Mouse (Mus musculus) CH12.LX (cell line): Measurements from ENCODE around the gene Nup188. TPM values are rescaled to one million over a fixed set of nuclear protein-coding genes. Genes with fewer than 3 reads are reported as not detected.

Source experiments
- DNase-seq: peaks from one replicate; pipeline ENCODE4 v3.0.0-alpha.2; 2013; ENCODE audit errors: extremely low read depth
- H3K27ac ChIP-seq: 2 replicates; pipeline ENCODE4 v1.5.1; 2012; ENCODE audit warnings: low read depth, mild to moderate bottlenecking, control low read depth, moderate library complexity; ENCODE audit not compliant: insufficient read depth
- H3K27me3 ChIP-seq: replicated peaks from 2 replicates; pipeline ENCODE3; 2012; ENCODE audit warnings: inconsistent platforms
- H3K36me3 ChIP-seq, 2 experiments: replicated peaks in 1 of 2; 2 replicates each; pipeline versions ENCODE3 to v1.6.1; 2012; ENCODE audit warnings: inconsistent platforms in 1 of 2, low read length in 1 of 2, mild to moderate bottlenecking in 1 of 2, mixed read lengths in 1 of 2, moderate library complexity in 1 of 2; ENCODE audit not compliant: control insufficient read depth in 1 of 2, insufficient read depth in 1 of 2
- H3K4me1 ChIP-seq, 2 experiments: 2 replicates each; pipeline ENCODE4 v1.6.1; 2012; ENCODE audit warnings: inconsistent platforms in 1 of 2, moderate library complexity in 1 of 2; ENCODE audit not compliant: insufficient read depth in 2 of 2, control insufficient read depth in 1 of 2
- H3K4me2 ChIP-seq: 2 replicates; pipeline ENCODE4 v1.6.1; 2012; ENCODE audit warnings: low read depth, mild to moderate bottlenecking, control low read depth; ENCODE audit not compliant: poor library complexity, insufficient read depth, severe bottlenecking
- H3K4me3 ChIP-seq, 3 experiments: fragments of 150-350 bp in 1 of 3; sonication (generic) in 1 of 3; replicated peaks in 1 of 3; 2 replicates each; pipeline versions ENCODE3 to v1.5.1; 2011 to 2012; ENCODE audit warnings: low read depth in 2 of 3, low read length in 2 of 3, mild to moderate bottlenecking in 2 of 3, moderate library complexity in 2 of 3, control low read depth in 1 of 3, improper control_type of control experiment in 1 of 3, inconsistent platforms in 1 of 3, mixed read lengths in 1 of 3; ENCODE audit not compliant: poor library complexity in 1 of 3
- H3K79me2 ChIP-seq: replicated peaks from 2 replicates; pipeline ENCODE4 v1.6.1; 2012; ENCODE audit warnings: mild to moderate bottlenecking, moderate library complexity; ENCODE audit not compliant: control insufficient read depth, poor library complexity, insufficient read depth, severe bottlenecking; ENCODE audit errors: extremely low read depth
- H3K9ac ChIP-seq: 2 replicates; pipeline ENCODE4 v1.6.1; 2012; ENCODE audit warnings: low read depth, mild to moderate bottlenecking, control low read depth, moderate library complexity; ENCODE audit not compliant: insufficient read depth
- H3K9me3 ChIP-seq: replicated peaks from 2 replicates; pipeline ENCODE3; 2012; ENCODE audit warnings: low read length, inconsistent platforms, mixed read lengths
- CHD1 ChIP-seq: IDR thresholded peaks from 2 replicates; pipeline ENCODE4 v1.6.1; 2012; ENCODE audit warnings: low read depth, low read length, improper control_type of control experiment, inconsistent platforms
- CHD2 ChIP-seq: IDR thresholded peaks from 2 replicates; pipeline ENCODE4 v1.6.1; 2011; ENCODE audit warnings: low read length, improper control_type of control experiment
- E2F4 ChIP-seq: IDR thresholded peaks from 2 replicates; pipeline ENCODE4 v1.6.1; 2011; ENCODE audit warnings: low read depth, low read length, improper control_type of control experiment; ENCODE audit not compliant: insufficient replicate concordance
- ELF1 ChIP-seq: IDR thresholded peaks from 2 replicates; pipeline ENCODE4 v1.6.1; 2014; ENCODE audit warnings: low read depth, mild to moderate bottlenecking, inconsistent platforms, low read length, improper control_type of control experiment
- ETS1 ChIP-seq: conservative IDR thresholded peaks from 2 replicates; pipeline ENCODE4 v1.6.1; 2012; ENCODE audit warnings: low read depth, mild to moderate bottlenecking, inconsistent platforms, low read length, improper control_type of control experiment, moderate library complexity
- HCFC1 ChIP-seq: IDR thresholded peaks from 2 replicates; pipeline ENCODE4 v1.6.1; 2012; ENCODE audit warnings: low read depth, mild to moderate bottlenecking, inconsistent platforms, low read length, improper control_type of control experiment
- IRF4 ChIP-seq: IDR thresholded peaks from 2 replicates; pipeline ENCODE4 v1.6.1; 2014; ENCODE audit warnings: low read depth, mild to moderate bottlenecking, inconsistent platforms, low read length, improper control_type of control experiment
- JUN ChIP-seq: IDR thresholded peaks from 2 replicates; pipeline ENCODE4 v1.6.1; 2011; ENCODE audit warnings: low read depth, mild to moderate bottlenecking, low read length, improper control_type of control experiment, moderate library complexity; ENCODE audit not compliant: insufficient read depth
- MAZ ChIP-seq: IDR thresholded peaks from 2 replicates; pipeline ENCODE4 v1.6.1; 2012; ENCODE audit warnings: low read depth, mild to moderate bottlenecking, inconsistent platforms, low read length, improper control_type of control experiment, moderate library complexity
- MEF2A ChIP-seq: IDR thresholded peaks from 2 replicates; pipeline ENCODE4 v1.6.1; 2014; ENCODE audit warnings: low read depth, mild to moderate bottlenecking, inconsistent platforms, low read length, improper control_type of control experiment, borderline replicate concordance
- MXI1 ChIP-seq: IDR thresholded peaks from 2 replicates; pipeline ENCODE4 v1.6.1; 2011; ENCODE audit warnings: mild to moderate bottlenecking, low read depth, low read length, improper control_type of control experiment
- MYC ChIP-seq: IDR thresholded peaks from 2 replicates; pipeline ENCODE4 v1.6.1; 2011; ENCODE audit warnings: low read depth, mild to moderate bottlenecking, improper control_type of control experiment, low read length
- PAX5 ChIP-seq: IDR thresholded peaks from 2 replicates; pipeline ENCODE4 v1.6.1; 2012; ENCODE audit warnings: low read length, inconsistent platforms, mixed read lengths
- POLR2A ChIP-seq: IDR thresholded peaks from 2 replicates; pipeline ENCODE4 v1.6.1; 2011; ENCODE audit warnings: low read depth, mild to moderate bottlenecking, improper control_type of control experiment, low read length
- RAD21 ChIP-seq: IDR thresholded peaks from 2 replicates; pipeline ENCODE4 v1.6.1; 2011; ENCODE audit warnings: low read depth, mild to moderate bottlenecking, low read length, improper control_type of control experiment, moderate library complexity
- SIN3A ChIP-seq: IDR thresholded peaks from 2 replicates; pipeline ENCODE4 v1.6.1; 2012; ENCODE audit warnings: low read length, improper control_type of control experiment, inconsistent platforms
- SMC3 ChIP-seq: IDR thresholded peaks from 2 replicates; pipeline ENCODE4 v1.6.1; 2011; ENCODE audit warnings: low read depth, low read length, improper control_type of control experiment
- TBP ChIP-seq: conservative IDR thresholded peaks from 2 replicates; pipeline ENCODE4 v1.6.1; 2011; ENCODE audit warnings: low read depth, low read length, improper control_type of control experiment
- UBTF ChIP-seq: IDR thresholded peaks from 2 replicates; pipeline ENCODE4 v1.6.1; 2012; ENCODE audit warnings: low read depth, mild to moderate bottlenecking, inconsistent platforms, low read length, improper control_type of control experiment, moderate library complexity
- USF1 ChIP-seq: IDR thresholded peaks from 2 replicates; pipeline ENCODE4 v1.6.1; 2014; ENCODE audit warnings: low read depth, mild to moderate bottlenecking, inconsistent platforms, low read length, improper control_type of control experiment
- ZC3H11A ChIP-seq: IDR thresholded peaks from 2 replicates; pipeline ENCODE4 v1.6.1; 2012; ENCODE audit warnings: low read depth, mild to moderate bottlenecking, inconsistent platforms, low read length, improper control_type of control experiment
- ZKSCAN1 ChIP-seq: IDR thresholded peaks from 2 replicates; pipeline ENCODE4 v1.6.1; 2012; ENCODE audit warnings: low read depth, inconsistent platforms, low read length, improper control_type of control experiment, borderline replicate concordance
- ZMIZ1 ChIP-seq: IDR thresholded peaks from 2 replicates; pipeline ENCODE4 v1.6.1; 2012; ENCODE audit warnings: low read depth, mild to moderate bottlenecking, inconsistent platforms, low read length, improper control_type of control experiment
- ZNF384 ChIP-seq: IDR thresholded peaks from 2 replicates; pipeline ENCODE4 v1.6.1; 2012; ENCODE audit warnings: low read depth, low read length, improper control_type of control experiment, inconsistent platforms
- dilution Hi-C: fragments of 300-500 bp; cut with MboI; formaldehyde crosslinking; loops from 2 replicates; pipeline ENCODE4 v1.14.3; 2020; ENCODE audit warnings: low sequenced_read_pairs; ENCODE audit not compliant: extremely low pct_unique_long_range_greater_than_20kb, extremely low pct_ligation_motif_present
- in situ Hi-C: fragments of 300-500 bp; cut with MboI; formaldehyde crosslinking; loops from 3 replicates; pipeline ENCODE4 v1.14.3; 2019; ENCODE audit warnings: low sequenced_read_pairs, low pct_ligation_motif_present, low pct_unique_long_range_greater_than_20kb, mixed read lengths
- polyA plus RNA-seq: library from polyadenylated mRNA; unstranded; fragments of >175 nt; gene quantifications from 2 replicates; pipeline ENCODE4 v1.2.1, GENCODE M21; 2012; ENCODE audit warnings: low read depth; ENCODE audit not compliant: insufficient read length
- total RNA-seq, 2 experiments: library from RNA; depleted of rRNA; stranded (reverse); fragments of 300-350 nt in 1 of 2; fragments of >200 nt in 1 of 2; gene quantifications; 2 replicates each; pipeline ENCODE4 v1.2.3; 2012 to 2014

Gene Nup188
- total and polyA plus RNA-seq, 3 experiments: 19.7 to 58.8 (median 47.6) TPM

DNA sequence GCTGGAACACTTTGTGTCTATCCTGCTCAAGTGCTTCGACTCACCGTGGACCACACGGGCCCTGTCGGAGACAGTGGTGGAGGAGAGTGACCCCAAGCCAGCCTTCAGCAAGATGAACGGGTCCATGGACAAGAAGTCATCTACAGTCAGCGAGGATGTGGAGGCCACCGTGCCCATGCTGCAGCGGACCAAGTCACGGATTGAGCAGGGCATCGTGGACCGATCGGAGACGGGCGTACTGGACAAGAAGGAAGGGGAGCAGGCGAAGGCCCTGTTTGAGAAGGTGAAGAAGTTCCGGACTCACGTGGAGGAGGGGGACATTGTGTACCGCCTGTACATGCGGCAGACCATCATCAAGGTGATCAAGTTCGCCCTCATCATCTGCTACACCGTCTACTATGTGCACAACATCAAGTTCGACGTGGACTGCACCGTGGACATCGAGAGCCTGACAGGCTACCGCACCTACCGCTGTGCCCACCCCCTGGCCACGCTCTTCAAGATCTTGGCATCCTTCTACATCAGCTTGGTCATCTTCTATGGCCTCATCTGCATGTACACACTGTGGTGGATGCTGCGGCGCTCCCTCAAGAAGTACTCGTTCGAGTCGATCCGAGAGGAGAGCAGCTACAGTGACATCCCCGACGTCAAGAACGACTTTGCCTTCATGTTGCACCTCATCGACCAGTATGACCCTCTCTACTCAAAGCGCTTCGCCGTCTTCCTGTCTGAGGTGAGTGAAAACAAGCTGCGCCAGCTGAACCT is 30.4 kb upstream of the Nup188 start (continued):
- TF ChIP-seq MYC: no peak
- TF ChIP-seq MEF2A: no peak
- no peak for TF ChIP-seq ZC3H11A

DNA sequence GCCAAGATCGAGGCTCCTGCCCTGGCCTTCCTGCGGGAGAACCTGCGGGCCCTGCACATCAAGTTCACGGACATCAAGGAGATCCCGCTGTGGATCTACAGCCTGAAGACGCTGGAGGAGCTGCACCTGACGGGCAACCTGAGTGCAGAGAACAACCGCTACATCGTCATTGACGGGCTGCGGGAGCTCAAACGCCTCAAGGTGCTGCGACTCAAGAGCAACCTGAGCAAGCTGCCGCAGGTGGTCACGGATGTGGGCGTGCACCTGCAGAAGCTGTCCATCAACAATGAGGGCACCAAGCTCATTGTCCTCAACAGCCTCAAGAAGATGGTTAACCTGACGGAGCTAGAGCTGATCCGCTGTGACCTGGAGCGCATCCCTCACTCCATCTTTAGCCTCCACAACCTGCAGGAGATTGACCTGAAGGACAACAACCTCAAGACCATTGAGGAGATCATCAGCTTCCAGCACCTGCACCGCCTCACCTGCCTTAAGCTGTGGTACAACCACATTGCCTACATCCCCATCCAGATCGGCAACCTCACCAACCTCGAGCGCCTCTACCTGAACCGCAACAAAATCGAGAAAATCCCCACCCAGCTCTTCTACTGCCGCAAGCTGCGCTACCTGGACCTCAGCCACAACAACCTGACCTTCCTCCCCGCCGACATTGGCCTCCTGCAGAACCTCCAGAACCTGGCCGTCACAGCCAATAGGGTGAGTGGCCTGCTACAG is 29.4 kb upstream of the Nup188 start:
- no peak for DNase-seq
- Histone ChIP-seq H3K9ac (no peak overlapping the region), H3K27ac (no peak overlapping the region), H3K4me1 (peaks cover 18 to 46% of the 10 kb centered on the region in 2 experiments), H3K79me2 (no peaks in the 10 kb centered on the region), H3K27me3 (no peaks in the 10 kb centered on the region), H3K9me3 (no peaks in the 10 kb centered on the region), H3K4me3 (no peak overlapping the region), H3K4me2 (no peak overlapping the region), H3K36me3 (peaks cover 35 to 71% of the 10 kb centered on the region in 2 experiments)
- in situ Hi-C loops: no loop called here
- dilution Hi-C loops: no loop called here
- TF ChIP-seq ELF1: no peak
- TF ChIP-seq MEF2A: no peak
- TF ChIP-seq CHD2: no peak
- no peak for TF ChIP-seq USF1
- no peak for TF ChIP-seq JUN
- TF ChIP-seq SMC3: no peak
- no peak for TF ChIP-seq IRF4

DNA sequence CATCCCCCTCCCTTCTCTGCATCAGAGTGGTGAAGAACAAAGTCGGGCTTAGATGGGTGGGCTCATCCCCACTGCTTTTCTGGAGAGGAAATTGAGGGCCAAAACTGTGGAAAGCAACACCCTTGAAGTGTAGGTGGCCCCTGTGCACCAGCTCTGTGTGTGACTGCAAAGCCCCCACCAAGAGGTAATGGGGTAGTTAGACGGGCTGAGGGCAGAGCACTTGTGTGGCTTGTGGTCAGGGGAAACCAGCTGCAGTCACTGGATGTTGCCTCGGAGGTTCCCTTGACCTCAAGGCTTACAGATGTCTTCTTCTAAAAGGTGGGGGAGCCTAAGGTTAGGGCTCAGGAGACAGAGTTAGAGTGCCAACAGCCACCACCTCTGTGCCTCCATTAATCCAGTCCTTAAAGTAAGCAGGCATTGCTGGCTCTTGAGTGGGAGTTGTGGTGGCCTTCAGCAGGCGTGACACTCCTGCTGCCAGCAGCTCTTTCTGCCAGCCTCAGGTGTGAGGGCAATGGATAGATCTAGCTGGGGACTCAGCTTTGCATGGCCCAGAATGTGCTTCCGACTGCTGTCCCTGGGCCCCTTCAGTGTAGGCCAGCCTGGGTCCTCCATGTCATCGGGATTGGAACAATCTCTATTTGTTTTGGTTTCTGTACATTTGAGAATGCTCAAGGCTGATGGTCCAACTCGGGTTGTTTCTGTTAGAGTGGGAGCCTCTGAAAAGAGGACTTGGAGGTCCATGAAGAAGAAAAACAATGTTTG is 28.3 kb upstream of the Nup188 start:
- Histone ChIP-seq H3K4me2 (no peak overlapping the region), H3K36me3 (peaks cover 41 to 81% of the 10 kb centered on the region in 2 experiments), H3K27ac (no peak overlapping the region), H3K9me3 (no peaks in the 10 kb centered on the region), H3K79me2 (no peaks in the 10 kb centered on the region), H3K4me1 (peaks cover 10 to 35% of the 10 kb centered on the region in 2 experiments), H3K4me3 (no peak overlapping the region), H3K9ac (no peak overlapping the region), H3K27me3 (no peaks in the 10 kb centered on the region)
- TF ChIP-seq E2F4 (no peak), CHD2 (no peak), MAZ (no peak), SIN3A (no peak), POLR2A (no peak), RAD21 (no peak), PAX5 (no peak), ZMIZ1 (no peak), CHD1 (no peak), ZKSCAN1 (no peak), HCFC1 (no peak), MXI1 (no peak), TBP (no peak), ELF1 (no peak), IRF4 (no peak), ETS1 (no peak), UBTF (no peak), JUN (no peak), MYC (no peak), ZNF384 (no peak)
- no peak for DNase-seq
- dilution Hi-C loops (no loop called here), in situ Hi-C loops (no loop called here)
